Mouse (Mus musculus) kidney, postnatal 36 days (tissue): ENCODE data around the gene Gfod1.

Experiments
- DNase-seq, 2 experiments: peaks; one replicate each; pipeline ENCODE4 v3.0.0; 2021 to 2022; ENCODE audit warnings: mixed read lengths in 2 of 2

The Gfod1 gene

GRCm38 (mm10) chr13:43261287-43261686 lies 42.7 kb downstream of the Gfod1 start:
- no peak for DNase-seq

- DNase-seq = no peak
Observed at GRCm38 (mm10) chr13:43260731-43261130, 43.2 kb downstream of the Gfod1 start.

- no peak for DNase-seq
Observed at GRCm38 (mm10) chr13:43256447-43256846, 47.5 kb downstream of the Gfod1 start.

- peak; percentile 34 to 42 for DNase-seq
Observed at GRCm38 (mm10) chr13:43253526-43253925, 50.4 kb downstream of the Gfod1 start.

GRCm38 (mm10) chr13:43252105-43252790 lies 51.7 kb downstream of the Gfod1 start:
- no peak for DNase-seq

- DNase-seq = no peak
Observed at GRCm38 (mm10) chr13:43251391-43251790, 52.6 kb downstream of the Gfod1 start.

GRCm38 (mm10) chr13:43250653-43251052 lies 53.3 kb downstream of the Gfod1 start:
- peak in 1 of 2 experiments; percentile 24 for DNase-seq

- no peak for DNase-seq
Observed at GRCm38 (mm10) chr13:43250106-43250505, 53.9 kb downstream of the Gfod1 start.

GRCm38 (mm10) chr13:43248381-43248780 lies 55.6 kb downstream of the Gfod1 start:
- DNase-seq = no peak

- DNase-seq = no peak
Observed at GRCm38 (mm10) chr13:43246876-43247275, 57.1 kb downstream of the Gfod1 start.

GRCm38 (mm10) chr13:43243793-43244192 lies 60.2 kb downstream of the Gfod1 start:
- no peak for DNase-seq

- no peak for DNase-seq
Observed at GRCm38 (mm10) chr13:43243240-43243639, 60.7 kb downstream of the Gfod1 start.

- no peak for DNase-seq
Observed at GRCm38 (mm10) chr13:43241750-43242149, 62.2 kb downstream of the Gfod1 start.

- DNase-seq = no peak
Observed at GRCm38 (mm10) chr13:43241069-43241468, 62.9 kb downstream of the Gfod1 start.

GRCm38 (mm10) chr13:43239790-43240216 lies 64.2 kb downstream of the Gfod1 start:
- peak; percentile 60 to 78 for DNase-seq

- peak; percentile 62 to 65 for DNase-seq
Observed at GRCm38 (mm10) chr13:43236630-43237029, 67.3 kb downstream of the Gfod1 start.

GRCm38 (mm10) chr13:43235982-43236381 lies 68.0 kb downstream of the Gfod1 start:
- DNase-seq = no peak

GRCm38 (mm10) chr13:43235586-43235910 lies 68.4 kb downstream of the Gfod1 start:
- no peak for DNase-seq

GRCm38 (mm10) chr13:43234869-43235585 lies 68.9 kb downstream of the Gfod1 start:
- no peak for DNase-seq

GRCm38 (mm10) chr13:43233331-43233730 lies 70.6 kb downstream of the Gfod1 start:
- peak in 1 of 2 experiments; percentile 26 for DNase-seq

GRCm38 (mm10) chr13:43231965-43232860 lies 71.8 kb downstream of the Gfod1 start:
- peak; percentile 76 to 94 for DNase-seq

- no peak for DNase-seq
Observed at GRCm38 (mm10) chr13:43230842-43231241, 73.1 kb downstream of the Gfod1 start.

GRCm38 (mm10) chr13:43230238-43230637 lies 73.7 kb downstream of the Gfod1 start:
- no peak for DNase-seq
